Mouse (Mus musculus) forelimb bud, embryonic 11.5 days (tissue): Measurements from ENCODE around the gene Anapc10.
A peak's percentile ranks its signal among the peaks of the same experiment; 100 is the strongest.
"Not testable (repeated sequence)": the region's sequence is repeated elsewhere in the genome, so short reads cannot be mapped to it uniquely, and the experiment has no call there.

ENCODE experiments used
- DNase-seq: peaks from one replicate; pipeline ENCODE4 v3.0.0-alpha.2; 2012; ENCODE audit warnings: low read depth, low spot score

Gene Anapc10

DNA sequence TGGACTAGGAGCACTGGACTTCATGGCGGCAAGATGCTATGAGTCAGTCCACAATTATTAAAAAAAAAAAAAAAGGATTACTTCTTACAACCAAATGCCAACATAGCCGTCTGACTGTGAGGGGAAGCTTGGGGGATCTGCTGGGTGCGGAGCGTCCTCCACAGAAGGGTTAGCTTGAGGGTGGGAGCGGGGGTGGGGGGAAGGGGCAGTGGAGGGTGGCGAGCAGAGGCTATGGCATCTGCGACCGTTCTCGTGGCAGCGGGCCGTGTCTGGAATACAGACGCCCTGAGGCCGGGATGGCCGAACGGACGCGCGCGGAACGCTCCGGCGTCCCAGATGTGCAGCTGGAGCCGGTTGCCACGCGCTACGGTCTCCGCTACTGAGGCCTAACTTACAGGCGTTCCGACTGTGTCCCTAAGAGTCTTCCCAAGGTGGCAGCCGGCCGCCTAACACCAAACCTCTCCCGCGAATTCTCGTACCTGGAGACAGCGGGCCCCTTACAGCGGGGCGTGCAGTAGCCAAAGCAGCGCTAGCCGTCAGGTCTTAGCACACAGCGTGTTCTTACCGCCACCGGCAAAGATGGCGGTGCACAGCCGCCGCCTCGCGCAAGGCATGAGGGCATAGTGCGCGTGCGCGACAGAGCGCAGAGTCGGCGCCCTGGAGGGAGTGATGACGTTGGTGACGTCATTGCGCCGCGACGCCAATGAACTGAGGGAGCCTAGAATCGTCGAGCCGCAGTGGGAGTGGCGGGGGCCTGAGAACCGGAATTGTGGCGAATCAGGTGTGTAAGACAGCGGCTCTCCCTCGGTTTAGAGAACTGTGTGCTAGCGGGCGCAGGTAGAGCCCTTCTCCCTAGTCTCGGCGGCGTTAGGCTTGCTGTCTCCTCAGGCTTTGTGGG, at the start of gene Anapc10, which contains the start of gene Abce1:
TSS of gene Anapc10 (plus strand) at position 757 of the 898 bp plus-strand sequence.
TSS of gene Abce1 (minus strand) at position 677 of the 898 bp plus-strand sequence.
- DNase-seq = peak; percentile 100

DNA sequence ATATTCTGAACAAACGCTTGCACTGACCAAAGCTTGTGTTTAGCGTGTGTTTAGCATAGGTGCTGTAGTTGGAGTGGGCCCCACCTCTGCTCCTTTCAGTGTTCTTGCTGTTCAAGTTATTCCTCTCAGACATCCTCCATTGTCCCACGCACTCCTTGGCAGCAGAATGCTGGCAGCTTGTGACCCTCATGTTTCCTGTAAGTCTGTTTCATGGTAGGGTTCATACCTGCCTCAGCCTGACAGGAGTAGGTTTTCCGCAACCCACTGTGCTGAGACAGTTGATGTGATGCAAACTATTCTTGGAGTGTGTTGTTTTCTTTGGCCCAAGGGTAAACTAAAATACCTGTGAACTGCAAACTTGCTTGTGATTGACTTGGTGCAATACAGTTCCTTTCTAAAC, 35.2 kb upstream of the Anapc10 start:
- no peak for DNase-seq

DNA sequence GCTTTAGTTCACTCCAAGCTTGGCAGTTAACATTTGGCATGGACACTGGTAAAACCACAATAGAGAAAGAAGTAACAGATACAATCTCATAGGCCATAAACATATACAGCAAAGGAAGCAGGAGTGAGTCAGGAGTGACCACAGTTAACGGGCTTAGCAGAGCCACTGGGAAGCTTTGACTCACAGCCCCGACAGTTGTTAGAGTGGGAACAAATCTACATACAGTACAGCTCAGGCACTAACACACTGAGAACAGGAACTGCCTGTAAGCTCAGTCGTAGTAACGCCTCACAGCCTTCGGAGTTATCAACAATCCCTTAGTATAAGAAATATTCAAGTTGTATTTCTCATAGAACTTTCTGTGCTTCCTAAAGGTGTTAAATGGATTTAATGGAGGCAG, 32.6 kb upstream of the Anapc10 start:
- DNase-seq = no peak

DNA sequence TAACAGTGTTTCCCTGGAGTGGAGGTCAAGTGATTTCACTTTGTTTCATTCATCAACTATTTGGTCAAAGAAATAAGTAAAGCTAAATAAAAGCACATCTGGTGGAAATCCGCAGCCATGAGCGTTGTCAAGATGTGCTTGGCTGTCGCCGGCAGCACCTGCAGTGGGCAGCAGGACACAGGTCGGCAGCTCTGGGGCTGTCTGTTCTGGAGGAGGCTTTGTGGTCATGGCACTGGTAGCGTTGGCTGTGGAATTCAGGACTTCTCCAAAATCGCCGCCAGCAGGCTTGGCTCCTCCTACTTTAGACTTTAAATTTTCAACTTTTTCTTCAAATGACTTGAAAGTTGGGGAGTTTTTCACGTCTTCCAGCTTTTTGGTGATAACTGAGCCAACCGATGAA, 31.5 kb upstream of the Anapc10 start:
- not testable (repeated sequence) for DNase-seq

DNA sequence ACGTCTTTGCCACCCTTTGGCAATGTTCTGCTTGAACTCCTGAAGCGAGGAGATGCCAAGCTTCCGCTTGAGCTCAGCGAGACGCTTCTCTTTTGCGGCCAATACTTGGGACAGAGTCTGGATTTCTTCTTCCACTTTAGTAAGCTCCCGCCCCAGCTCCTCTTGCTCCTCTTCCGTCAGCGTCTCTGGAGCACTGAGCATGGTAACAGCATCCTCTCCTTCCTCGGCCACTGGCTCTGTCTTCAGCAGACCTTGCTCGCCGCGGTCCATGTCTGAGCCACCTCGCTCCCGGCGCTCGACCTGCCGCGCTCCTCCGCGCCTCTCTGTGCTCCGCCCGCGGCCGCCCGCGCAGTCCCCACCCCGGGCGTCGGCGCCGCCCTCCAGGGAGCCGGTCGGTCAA, 31.1 kb upstream of the Anapc10 start:
- DNase-seq = no peak

DNA sequence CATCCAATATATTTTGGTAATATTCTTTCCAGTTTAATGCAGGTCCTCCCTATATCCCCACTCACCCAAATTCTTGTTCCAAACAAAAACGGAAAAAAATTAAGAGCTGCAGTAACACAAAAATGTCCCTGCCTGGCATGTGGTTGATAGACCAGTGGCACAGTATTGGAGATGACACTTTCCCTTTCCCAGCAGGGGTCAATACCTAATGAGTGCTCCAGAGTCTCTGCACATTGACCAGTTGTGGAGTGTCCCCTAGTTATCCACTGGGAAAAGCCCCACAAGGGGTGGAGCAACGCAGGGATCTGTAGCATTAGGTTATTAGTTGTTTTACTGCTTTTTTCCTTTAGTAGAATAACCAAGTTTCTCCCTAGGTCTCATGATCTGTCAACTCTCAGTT, 30.7 kb upstream of the Anapc10 start:
- DNase-seq = no peak

DNA sequence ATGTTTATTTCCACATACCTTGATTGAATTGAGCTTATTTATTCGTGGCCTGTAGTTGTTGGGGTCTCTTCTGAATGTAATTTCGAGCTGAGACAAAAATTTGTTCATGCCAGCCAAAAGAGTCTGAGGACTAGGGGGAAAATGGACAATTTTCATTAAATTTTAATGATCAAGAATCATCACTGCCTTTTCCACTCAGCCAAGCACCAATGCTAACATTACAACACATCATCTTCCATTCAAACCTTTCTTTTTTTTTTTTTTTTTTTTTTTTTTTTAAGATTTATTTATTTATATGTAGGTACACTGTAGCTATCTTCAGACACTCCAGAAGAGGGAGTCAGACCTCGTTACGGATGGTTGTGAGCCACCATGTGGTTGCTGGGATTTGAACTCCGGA, 25.7 kb upstream of the Anapc10 start:
- not testable (repeated sequence) for DNase-seq

DNA sequence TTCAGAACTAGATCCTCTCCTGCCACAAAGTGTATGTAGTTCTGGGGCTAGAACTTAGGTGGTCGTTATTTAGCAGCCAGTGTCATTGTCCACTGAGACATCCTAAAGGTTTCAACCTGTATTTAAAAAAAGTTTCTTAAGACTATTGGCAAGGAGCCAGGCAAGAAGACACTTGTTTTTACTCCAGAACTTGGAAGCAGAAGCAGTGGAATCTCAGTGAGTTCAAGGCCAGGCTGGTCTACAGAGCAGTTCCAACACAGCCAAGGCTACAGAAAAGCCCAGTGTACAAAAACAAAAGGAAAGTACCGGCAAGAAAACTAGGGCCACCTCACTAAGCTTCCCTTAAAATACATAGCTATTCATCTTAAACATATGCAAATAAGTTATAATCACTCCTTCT, 19.1 kb upstream of the Anapc10 start:
- no peak for DNase-seq

DNA sequence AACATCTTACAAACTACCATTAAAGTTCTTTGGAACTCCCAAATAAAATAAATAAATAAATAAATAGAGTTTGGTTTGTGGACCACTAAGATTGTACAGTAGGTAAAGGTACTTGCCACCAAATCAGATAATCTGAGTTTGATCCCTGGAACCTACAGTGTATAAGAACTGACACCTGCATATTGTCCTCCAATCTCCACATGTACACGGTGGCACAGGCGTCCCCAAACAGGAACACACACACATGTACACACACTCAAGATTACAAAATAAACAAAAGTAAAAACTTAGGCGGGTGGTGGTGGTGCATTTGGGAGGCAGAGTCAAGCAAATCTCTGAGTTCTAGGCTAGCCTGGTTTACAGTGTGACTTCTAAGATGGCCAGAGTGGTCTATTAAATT, 4.9 kb upstream of the Anapc10 start:
- DNase-seq = no peak

DNA sequence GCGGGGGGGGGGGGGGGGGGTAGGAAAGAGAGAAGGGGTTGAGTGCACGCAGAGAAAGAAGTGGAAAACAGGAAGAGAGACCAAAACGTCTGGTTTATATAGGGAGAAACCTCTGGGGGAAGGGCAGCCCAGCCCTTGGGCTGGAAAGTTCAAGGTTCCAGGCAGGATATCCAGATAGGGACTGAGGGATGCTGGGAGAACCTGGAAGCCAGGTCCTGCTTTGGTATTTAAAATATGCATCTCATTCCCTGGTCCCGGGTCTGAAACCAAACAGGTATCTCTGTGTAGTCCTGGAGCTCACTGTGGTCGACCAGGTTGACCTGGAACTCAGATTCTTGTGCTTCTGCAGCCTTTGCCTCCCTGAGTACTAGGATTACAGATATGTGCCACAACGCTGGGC, 1.1 kb downstream of the Anapc10 start:
- no peak for DNase-seq

DNA sequence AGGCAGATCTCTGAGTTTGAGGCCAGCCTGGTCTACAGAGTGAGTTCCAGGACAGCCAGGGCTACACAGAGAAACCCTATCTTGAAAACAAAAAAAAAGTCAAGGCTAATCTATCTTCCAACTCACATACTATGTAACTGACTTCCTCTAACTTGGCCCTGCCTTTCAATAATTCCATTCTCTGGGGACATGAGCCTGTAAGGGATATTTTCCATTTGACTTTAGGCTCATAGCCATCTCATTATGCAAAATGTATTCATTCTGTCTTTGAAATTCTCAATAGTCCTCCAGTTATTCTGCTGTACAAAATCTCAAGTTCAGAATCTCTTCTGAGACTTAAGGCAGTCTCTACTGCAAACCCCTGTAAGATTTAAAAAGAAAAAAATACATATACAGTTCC, 9.9 kb downstream of the Anapc10 start:
- DNase-seq = no peak

DNA sequence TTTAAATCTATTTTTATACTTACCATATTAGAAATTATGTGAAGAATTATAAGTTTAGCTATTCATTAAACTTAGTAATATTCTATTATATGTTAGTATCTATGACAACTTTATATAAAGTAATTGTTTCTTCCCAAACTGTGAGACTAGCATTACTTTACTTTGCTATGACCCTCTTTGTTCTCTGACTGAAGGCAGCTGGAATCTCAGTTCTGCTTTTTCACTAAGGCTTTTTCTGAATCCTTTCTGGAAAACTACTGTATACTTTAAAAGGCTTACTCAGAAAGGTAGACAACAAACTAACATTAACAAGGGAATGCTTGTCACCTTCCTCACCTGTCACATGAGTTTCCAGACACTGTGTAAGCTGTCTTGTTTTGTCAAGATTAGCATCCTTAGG, 11.7 kb downstream of the Anapc10 start:
- DNase-seq = no peak

DNA sequence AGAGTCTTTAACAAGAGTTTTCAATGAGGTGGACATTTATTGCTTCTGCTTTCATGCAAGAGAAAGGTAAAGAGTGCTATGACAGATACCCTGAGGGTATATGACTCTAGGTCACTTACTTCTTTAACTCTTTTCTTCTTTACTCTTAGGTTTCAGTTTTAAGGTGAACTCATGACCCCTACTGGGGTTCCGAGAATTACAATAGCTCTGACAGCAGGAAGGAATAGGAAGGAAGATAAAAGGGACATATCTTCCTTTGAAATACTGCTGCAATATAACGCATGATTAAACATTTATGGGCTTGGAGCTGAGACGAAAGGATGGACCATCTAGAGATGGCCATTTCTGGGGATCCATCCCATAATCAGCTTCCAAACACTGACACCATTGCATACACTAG, 13.0 kb downstream of the Anapc10 start:
- no peak for DNase-seq

DNA sequence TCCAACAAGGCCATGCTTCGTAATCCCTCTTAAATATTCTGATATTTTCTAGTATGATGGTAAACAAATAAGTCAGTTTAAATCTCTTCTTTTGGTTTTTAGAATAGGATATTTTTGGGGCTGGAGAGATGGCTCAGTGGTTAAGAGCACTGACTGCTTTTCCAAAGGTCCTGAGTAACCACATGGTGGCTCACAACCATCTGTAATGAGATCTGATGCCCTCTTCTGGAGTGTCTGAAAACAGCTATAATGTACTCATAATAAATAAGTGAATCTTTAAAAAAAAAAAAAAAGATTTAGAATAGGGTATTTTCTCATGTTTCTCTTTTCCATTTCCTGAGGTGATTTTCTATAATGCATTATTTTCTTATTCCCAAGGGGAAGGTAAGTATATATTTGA, 16.3 kb downstream of the Anapc10 start:
- DNase-seq = no peak

DNA sequence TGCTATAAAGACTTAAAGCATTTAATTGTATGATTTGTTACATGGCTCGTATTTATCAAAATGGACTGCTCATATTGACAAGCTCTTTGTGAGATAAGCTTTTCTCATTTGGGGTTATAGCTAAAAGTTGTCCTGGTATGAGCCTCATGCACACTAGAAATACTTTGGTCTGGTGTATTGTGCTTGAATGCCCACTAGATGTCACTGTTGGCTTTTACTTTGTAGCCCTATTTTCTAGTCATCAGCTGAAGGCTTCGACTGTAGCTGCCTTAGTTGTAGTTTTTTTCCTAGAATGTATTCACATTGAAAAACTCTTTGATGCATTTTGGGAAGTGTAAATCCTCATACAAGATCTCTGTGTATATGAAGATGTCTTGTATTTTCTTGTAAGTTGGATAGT, 22.7 kb downstream of the Anapc10 start:
- peak; percentile 67 for DNase-seq

DNA sequence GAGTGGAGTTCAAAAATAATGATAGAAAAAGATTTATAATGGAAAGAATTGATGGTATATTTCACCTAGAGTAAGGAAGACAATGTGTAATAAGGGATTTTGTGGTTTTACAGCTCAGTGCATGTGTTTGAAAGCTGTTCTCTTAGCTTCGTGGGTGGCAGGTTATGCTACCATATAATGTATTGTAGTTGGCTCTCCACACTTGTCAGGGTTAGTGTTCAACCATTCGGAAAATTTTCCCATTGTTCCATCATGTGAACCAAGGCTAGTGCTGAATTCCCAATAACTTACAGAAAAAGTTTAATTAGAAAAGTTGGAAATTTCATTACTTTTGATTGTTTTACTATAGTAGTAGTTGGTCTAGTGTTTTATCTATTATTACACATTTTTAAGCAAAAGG, 36.6 kb downstream of the Anapc10 start:
- DNase-seq = no peak

DNA sequence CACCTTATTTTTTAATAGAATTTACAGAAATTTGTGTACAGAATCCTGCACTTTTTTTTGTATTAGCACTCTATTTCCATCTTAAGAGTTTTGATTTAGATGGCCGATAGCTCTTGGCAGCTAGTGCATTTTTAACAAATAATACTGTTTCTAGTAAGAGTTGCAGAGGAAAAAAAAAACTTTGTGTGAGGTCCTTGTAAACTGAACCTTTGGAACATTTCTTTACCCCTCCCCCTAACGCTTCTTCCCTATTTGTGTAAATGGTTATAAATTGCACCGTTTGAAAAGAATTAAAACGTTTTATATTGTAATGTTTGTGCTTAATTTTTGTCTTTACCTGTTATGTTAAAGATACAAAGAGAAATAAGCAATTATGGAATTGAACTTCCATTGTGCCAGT, 37.0 kb downstream of the Anapc10 start:
- DNase-seq = no peak

DNA sequence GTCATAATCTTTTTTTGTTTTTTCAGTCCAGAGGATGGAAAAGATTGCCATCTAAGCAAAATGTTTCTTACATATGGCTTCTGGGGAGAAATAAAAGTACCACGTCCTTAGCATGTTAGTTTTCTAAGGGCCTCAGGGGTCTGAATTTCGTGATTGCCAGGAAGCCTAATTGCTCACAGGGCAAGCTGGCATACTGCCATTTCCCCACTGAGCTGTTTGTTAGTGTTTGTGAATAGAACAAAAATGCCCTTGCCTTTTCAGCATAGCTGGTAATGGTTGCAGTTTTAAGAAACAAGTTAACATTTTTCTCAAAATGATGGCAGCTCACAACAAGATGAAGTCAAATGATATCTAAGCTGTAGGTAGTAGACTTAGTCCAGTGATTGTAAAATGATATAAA, 38.7 kb downstream of the Anapc10 start:
- DNase-seq = peak; percentile 7

DNA sequence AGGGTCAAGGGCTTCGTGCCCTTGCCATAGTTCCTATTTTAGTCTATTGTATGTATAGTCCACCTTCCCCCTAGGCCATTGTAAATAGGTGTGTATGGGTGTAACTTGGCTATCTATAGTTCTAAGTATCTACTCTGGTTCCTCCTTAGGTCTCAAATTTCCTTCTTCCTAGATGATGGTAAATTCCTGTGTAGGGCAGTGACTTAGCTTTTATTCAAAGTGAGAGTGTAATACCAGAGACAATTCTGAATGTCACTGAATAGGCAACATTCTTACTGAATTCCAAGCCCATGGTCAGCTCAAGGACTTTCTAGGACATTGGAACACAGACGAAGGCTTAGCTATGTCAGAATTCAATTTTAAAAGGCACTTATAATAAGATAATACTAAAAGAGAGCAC, 83.3 kb downstream of the Anapc10 start:
- not testable (repeated sequence) for DNase-seq

DNA sequence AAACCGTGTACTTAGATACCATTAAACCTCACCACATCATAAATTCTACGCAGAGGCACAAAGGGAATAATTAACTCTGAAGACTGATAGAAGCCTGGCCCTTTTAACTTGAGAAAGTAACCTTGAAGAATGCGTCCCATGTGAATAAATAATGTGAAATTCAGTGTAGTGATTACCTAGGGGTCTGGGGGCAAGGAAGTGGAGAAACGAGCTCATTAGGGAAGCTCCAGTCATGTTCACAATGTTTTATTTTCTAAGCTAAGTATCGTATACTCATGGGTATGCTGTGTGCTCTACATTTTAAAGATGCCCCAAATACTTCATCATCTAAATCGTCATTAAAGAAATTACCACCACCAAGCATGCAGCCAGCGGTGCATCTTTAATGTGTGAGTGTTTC, 85.1 kb downstream of the Anapc10 start:
- no peak for DNase-seq

DNA sequence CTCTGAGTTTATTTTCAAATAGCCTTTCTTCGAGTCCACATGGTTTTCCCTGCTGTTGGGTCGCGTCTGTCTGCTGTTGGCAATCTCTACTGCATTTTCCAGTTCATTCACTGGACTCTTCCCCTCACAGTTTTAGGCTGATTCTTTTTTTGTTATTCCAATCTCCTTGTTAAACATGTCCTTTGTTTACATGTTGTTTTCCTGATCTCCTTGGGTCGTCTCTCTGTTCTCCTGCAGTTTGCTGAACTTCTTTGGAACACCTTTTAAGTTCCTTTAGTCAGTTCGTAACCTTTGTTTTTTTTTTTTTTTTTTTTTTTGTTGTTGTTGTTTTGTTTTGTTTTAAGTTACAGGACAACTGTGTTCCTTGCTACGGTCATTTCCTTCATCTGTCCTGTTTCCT, 92.9 kb downstream of the Anapc10 start:
- DNase-seq = no peak

DNA sequence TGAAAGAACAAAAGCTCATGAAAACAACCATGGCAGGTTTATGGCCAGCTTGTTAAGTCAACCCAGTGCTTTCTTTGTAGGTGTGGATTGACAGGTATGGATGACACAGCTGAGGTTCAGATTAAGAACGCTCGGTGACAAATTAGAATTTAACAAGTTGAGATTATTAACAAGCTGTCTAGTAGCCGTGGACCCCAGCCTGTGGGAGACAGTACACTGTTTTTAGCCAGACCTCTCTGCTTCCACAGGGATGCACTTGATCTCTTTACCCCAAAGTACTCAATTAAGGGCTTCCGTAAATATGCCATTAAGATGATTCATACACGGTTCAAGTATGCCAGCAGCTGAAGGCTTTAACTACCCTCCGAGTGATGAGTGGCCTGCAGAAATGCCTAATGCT, 95.4 kb downstream of the Anapc10 start:
- peak; percentile 35 for DNase-seq

DNA sequence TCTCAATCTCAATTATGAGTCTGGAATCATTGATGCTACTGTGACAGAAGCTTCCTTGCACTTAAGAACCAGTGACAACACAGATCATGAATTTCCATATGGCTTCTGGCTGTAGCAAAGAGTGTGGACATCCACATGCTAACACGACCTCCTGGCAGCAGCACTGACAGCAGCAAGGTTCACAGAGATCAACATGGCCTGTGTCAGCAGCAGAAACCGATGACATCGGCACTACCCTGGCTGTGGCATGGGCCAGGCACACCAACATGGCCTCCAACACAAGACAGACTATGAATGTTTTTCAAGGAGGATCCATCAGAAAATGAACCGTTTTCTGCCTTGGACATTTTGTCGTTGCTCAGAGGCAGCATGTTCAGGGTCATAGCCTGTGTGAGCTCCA, 114.9 kb downstream of the Anapc10 start:
- DNase-seq = no peak
